Mouse (Mus musculus) hindbrain, embryonic 15.5 days (tissue): Measurements from ENCODE around the gene Jmjd1c. TPM values are rescaled to one million over a fixed set of nuclear protein-coding genes. Genes with fewer than 3 reads are reported as not detected.
A peak's percentile ranks its signal among the peaks of the same experiment; 100 is the strongest.

Experiments used
- ATAC-seq: fragments of 200-750 bp; cut with Nextera tagmentation; 2 replicates; pipeline ENCODE4 v1.8.0; 2017; ENCODE audit warnings: low read depth, moderate number of reproducible peaks, moderate TSS enrichment; ENCODE audit not compliant: low FRiP score
- H3K27ac ChIP-seq: fragments of 300-500 bp; sonication (generic); replicated peaks from 2 replicates; pipeline ENCODE4 v1.5.1; 2015; ENCODE audit warnings: mild to moderate bottlenecking, inconsistent platforms
- H3K27me3 ChIP-seq: fragments of 300-500 bp; sonication (generic); 2 replicates; pipeline ENCODE4 v1.6.1; 2015; ENCODE audit warnings: control low read depth, inconsistent platforms
- H3K36me3 ChIP-seq: fragments of 300-500 bp; sonication (generic); 2 replicates; pipeline ENCODE4 v1.6.1; 2015; ENCODE audit warnings: control low read depth, inconsistent platforms
- H3K4me1 ChIP-seq: fragments of 300-500 bp; sonication (generic); replicated peaks from 2 replicates; pipeline ENCODE4 v1.6.1; 2015; ENCODE audit warnings: control low read depth, inconsistent platforms
- H3K4me2 ChIP-seq: fragments of 300-500 bp; sonication (generic); 2 replicates; pipeline ENCODE4 v1.6.1; 2015; ENCODE audit warnings: moderate library complexity, mild to moderate bottlenecking, inconsistent platforms
- H3K4me3 ChIP-seq: fragments of 300-500 bp; sonication (generic); 2 replicates; pipeline ENCODE4 v1.5.1; 2015; ENCODE audit warnings: mild to moderate bottlenecking, inconsistent platforms
- H3K9ac ChIP-seq: fragments of 300-500 bp; sonication (generic); 2 replicates; pipeline ENCODE4 v1.6.1; 2015; ENCODE audit warnings: inconsistent platforms
- H3K9me3 ChIP-seq: fragments of 300-500 bp; sonication (generic); 2 replicates; pipeline ENCODE4 v1.6.1; 2016; ENCODE audit warnings: control low read depth, inconsistent platforms
- WGBS: fragments of 180-500 bp; shearing (Covaris S2); methylation state at CpG from one replicate; pipeline ENCODE4 v1.1.7; 2015; 5-methylcytosine and 5-hydroxymethylcytosine counted together
- polyA plus RNA-seq: library from polyadenylated mRNA; unstranded; fragments of >200 nt; fragmentation: Nextera tagmentation; extraction: Ambion mirVana; gene quantifications from 2 replicates; pipeline ENCODE4 v1.2.1, GENCODE M21; 2015

The Jmjd1c gene
- polyA plus RNA-seq, 1 experiment from 2014 or later = 51.0 TPM

DNA sequence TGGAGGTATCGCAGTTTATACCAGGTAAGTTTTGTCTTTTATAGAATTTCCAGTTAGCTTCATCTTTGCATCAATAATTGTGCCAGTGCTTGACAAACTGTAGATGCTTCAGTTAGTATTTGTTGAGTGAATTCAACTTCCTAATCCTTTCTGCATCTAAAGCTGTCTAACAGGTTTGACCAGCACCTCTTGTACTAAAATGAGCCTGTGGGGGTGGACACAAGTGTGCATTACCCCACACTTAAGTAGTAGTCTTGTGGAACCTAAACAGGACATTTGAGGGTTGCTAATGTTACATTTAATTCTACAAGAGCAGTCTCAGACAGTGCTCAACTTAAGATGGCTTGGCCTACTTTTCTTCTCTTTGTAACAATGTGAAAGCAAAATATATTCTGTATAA, 78.1 kb downstream of the Jmjd1c start:
- Histone ChIP-seq H3K36me3 (no peaks in the 10 kb centered on the region), H3K27me3 (no peaks in the 10 kb centered on the region), H3K4me1 (no peaks in the 10 kb centered on the region), H3K27ac (no peak overlapping the region), H3K4me2 (no peak overlapping the region), H3K9me3 (no peaks in the 10 kb centered on the region), H3K9ac (no peak overlapping the region), H3K4me3 (no peak overlapping the region)
- no peak for ATAC-seq
- WGBS = 95% methylated on average over 1 of the region's 1 CpGs

DNA sequence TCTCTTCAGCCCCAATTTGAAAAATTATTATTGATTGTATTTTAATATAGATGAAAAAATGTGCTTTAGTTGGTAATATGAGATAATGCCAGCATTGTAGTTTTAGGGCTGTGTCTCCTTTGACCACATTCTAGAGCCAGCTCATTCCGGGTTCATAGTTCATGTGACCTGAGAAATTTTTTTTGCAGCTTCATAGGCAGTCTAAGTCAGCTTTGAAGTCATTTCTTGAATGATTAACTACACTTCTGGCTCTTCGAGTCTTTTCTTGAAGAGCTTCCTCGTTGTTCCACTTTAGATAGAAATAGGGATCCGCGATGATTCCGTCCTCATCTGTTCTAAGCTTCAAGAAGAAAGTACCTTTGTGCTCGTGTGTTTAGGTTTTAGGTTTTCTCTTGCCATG, 80.1 kb downstream of the Jmjd1c start:
- no peaks in the 10 kb centered on the region for H3K27me3 ChIP-seq
- no peaks in the 10 kb centered on the region for H3K9me3 ChIP-seq
- ATAC-seq = no peak
- H3K4me1 ChIP-seq = no peaks in the 10 kb centered on the region
- H3K9ac ChIP-seq = no peak overlapping the region
- H3K36me3 ChIP-seq = no peaks in the 10 kb centered on the region
- no peak overlapping the region for H3K27ac ChIP-seq
- WGBS = 87% methylated on average over 7 of the region's 7 CpGs
- H3K4me2 ChIP-seq = no peak overlapping the region
- H3K4me3 ChIP-seq = no peak overlapping the region

DNA sequence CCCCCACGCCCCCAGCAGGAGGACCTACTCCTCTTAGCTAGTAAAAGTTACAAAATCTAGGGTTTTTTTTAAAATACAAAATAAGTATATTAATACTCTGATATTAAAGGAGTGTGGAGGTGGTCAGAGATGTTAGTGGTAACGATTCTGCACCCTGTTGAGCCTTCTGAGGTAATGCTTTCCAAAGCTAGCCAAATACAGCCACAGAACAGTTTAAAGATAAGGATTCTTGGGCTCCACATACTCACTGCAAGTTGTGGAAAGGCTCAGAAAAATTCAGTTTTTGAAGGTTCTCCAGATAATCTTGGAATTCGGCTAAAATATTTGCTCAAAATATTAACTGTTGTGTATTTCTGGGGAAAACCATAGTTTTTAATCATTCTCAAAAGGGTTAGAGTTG, 81.0 kb downstream of the Jmjd1c start:
- no peak for ATAC-seq
- Histone ChIP-seq H3K9me3 (no peaks in the 10 kb centered on the region), H3K27ac (no peak overlapping the region), H3K4me3 (no peak overlapping the region), H3K27me3 (no peaks in the 10 kb centered on the region), H3K36me3 (no peaks in the 10 kb centered on the region), H3K4me1 (0 out of 2 replicates have a peak, but pooled peaks cover 2% of the 10 kb centered on the region), H3K9ac (no peak overlapping the region), H3K4me2 (no peak overlapping the region)
- 78% methylated on average over 3 of the region's 3 CpGs for WGBS

DNA sequence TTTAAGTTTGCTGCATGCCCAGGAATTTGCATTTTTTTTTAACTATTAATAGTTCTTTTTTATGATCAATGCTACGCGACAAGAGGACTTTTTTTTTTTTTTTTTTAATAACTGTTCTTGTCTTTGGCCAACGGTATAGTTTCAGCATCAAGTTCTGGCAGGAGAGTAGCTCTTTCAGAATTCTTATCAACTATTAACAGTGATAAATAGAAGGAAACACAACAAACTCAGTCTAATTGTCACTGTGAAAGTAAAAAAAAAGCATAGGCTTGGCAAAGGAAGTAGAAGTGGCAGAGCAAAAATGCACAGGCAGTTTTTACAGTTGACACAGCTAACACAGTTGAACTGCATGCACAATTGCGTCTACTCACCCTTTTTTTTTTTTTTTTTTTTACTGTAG, 81.5 kb downstream of the Jmjd1c start:
- H3K4me1 ChIP-seq = 0 out of 2 replicates have a peak, but pooled peaks cover 3% of the 10 kb centered on the region
- 77% methylated on average over 4 of the region's 4 CpGs for WGBS
- no peak overlapping the region for H3K4me2 ChIP-seq
- no peak overlapping the region for H3K4me3 ChIP-seq
- no peak overlapping the region for H3K27ac ChIP-seq
- no peak for ATAC-seq
- H3K27me3 ChIP-seq = no peaks in the 10 kb centered on the region
- no peaks in the 10 kb centered on the region for H3K9me3 ChIP-seq
- H3K9ac ChIP-seq = no peak overlapping the region
- H3K36me3 ChIP-seq = no peaks in the 10 kb centered on the region

DNA sequence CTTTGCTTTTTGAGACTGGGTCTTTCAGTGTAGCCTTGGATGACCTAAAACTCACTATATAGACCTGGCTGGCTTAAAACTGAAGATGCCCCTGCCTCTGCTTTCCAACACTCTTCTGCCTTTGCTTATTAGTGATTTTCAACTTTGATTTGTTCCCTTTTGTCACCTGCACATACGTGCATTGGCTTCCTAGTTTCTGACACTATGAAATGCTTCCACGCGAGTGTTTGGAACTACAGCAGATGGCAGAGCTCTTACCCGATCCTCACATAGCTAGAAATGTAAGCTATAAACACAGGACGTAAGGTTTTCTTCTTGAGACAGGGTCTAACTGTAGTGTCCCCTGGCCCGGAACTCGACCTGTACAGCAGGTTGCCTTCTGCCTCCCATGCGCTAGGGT, 84.1 kb downstream of the Jmjd1c start:
- Histone ChIP-seq H3K36me3 (no peaks in the 10 kb centered on the region), H3K4me1 (peaks cover 15% of the 10 kb centered on the region), H3K9me3 (no peaks in the 10 kb centered on the region), H3K4me2 (no peak overlapping the region), H3K27me3 (no peaks in the 10 kb centered on the region), H3K9ac (no peak overlapping the region), H3K27ac (no peak overlapping the region), H3K4me3 (no peak overlapping the region)
- ATAC-seq = no peak
- 95% methylated on average over 8 of the region's 8 CpGs for whole genome bisulfite sequencing

DNA sequence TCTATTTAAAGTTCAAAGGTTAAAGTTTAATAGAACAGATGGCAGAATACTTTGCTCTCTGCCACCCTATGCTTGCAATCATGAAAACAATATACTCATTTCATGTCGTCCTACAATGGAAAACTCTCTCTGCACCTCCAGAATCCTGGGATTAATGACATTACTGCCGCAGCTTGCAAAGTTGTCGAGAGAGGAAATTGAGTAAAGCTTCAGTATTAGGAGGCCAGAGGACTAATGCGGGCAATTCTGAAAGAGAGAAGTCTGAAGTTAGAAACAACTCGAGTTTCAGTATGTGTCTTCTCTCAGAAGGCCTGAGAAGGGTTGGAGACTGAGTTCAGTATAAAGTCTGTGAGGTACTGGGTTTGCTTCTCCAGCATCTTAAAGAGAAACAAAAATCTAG, 84.9 kb downstream of the Jmjd1c start:
- Histone ChIP-seq H3K27me3 (no peaks in the 10 kb centered on the region), H3K4me2 (no peak overlapping the region), H3K27ac (no peak overlapping the region), H3K9me3 (no peaks in the 10 kb centered on the region), H3K36me3 (no peaks in the 10 kb centered on the region), H3K4me1 (peaks cover 18% of the 10 kb centered on the region), H3K4me3 (no peak overlapping the region), H3K9ac (no peak overlapping the region)
- 71% methylated on average over 5 of the region's 5 CpGs for WGBS
- no peak for ATAC-seq

DNA sequence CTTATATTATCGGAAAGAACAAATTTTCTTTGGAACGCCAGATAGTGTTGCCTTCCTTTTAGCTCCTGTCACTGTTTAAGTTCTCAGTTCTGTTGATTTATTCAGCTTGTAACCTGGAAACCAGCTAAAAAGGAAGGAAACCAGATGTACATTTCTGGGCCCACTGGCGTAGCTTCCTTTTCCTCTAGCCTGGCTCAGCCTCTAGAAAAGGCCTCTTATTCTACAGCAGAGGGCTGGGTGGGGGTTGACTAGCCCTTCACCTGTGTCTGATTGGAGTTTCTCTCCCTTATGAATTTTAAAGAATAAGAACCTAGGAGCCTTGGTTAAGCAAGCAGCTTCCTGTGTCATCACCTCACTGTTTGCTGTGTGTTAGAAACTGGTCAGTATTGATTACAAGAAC, 86.7 kb downstream of the Jmjd1c start:
- Histone ChIP-seq H3K36me3 (no peaks in the 10 kb centered on the region), H3K4me2 (no peak overlapping the region), H3K9ac (no peak overlapping the region), H3K4me3 (no peak overlapping the region), H3K27me3 (no peaks in the 10 kb centered on the region), H3K27ac (peak overlapping the region; percentile 32), H3K4me1 (peaks cover 28% of the 10 kb centered on the region), H3K9me3 (no peaks in the 10 kb centered on the region)
- WGBS = 63% methylated on average over 3 of the region's 3 CpGs
- no peak for ATAC-seq

DNA sequence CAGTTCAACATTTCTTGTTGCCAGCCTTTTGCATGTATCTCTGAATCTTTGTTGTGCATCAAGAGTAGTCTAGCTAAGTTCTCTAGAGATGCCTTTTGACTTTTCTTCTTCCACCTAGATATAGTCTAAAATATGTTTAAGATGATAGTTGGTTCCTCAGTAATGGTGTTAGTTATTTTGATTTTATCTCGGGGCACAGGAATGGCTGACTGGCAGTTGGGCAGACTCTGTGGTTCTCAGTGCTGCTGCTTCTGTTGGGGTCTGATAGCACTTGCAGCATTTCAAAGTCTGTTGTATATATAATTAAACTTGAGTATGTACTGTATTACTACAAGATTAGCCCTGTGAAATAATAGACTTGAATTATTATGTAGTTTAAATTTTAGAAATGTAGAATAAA, 87.2 kb downstream of the Jmjd1c start:
- no peaks in the 10 kb centered on the region for H3K36me3 ChIP-seq
- no peak overlapping the region for H3K9ac ChIP-seq
- no peak overlapping the region for H3K4me3 ChIP-seq
- ATAC-seq = no peak
- peaks cover 31% of the 10 kb centered on the region for H3K4me1 ChIP-seq
- H3K4me2 ChIP-seq = no peak overlapping the region
- peak overlapping the region; percentile 32; the same call in 1 of the 2 replicates for H3K27ac ChIP-seq
- H3K27me3 ChIP-seq = no peaks in the 10 kb centered on the region
- no peaks in the 10 kb centered on the region for H3K9me3 ChIP-seq
- WGBS = 72% methylated on average over 1 of the region's 1 CpGs

DNA sequence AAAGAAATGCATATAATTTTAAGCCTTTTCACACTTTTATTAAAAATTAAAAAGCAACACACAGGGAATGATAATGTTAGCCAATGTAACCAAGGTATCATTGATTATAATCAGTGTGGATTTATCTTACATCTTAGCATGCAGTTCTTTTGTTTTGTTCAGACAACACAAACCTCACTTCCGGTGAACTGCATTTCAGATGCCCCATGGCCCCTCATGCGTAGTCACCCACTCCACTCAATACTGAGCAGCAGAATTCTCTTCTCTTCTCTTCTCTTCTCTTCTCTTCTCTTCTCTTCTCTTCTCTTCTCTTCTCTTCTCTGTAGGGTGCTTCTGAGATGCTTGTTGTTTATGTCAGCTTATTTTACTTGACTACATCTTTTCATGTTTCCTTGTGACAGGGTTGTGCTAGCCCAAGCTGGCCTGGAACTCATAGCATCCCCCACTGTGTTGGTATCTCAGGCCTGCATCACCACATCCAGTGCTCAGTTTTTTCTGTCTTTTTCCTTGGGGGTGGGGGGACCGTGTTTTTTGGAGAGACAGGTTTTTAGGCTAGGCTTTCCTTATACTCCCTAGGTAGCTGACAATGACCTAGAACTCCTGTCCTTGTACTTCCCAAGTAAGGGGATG, 88.6 kb downstream of the Jmjd1c start:
- 43% methylated on average over 3 of the region's 3 CpGs for WGBS
- 0 out of 2 replicates have a peak overlapping the region, but pooled peaks have one; percentile 53 for H3K27ac ChIP-seq
- H3K27me3 ChIP-seq = no peaks in the 10 kb centered on the region
- ATAC-seq = no peak
- H3K4me1 ChIP-seq = peaks cover 38% of the 10 kb centered on the region
- no peaks in the 10 kb centered on the region for H3K9me3 ChIP-seq
- no peaks in the 10 kb centered on the region for H3K36me3 ChIP-seq
- H3K4me2 ChIP-seq = no peak overlapping the region
- H3K9ac ChIP-seq = no peak overlapping the region
- H3K4me3 ChIP-seq = no peak overlapping the region

DNA sequence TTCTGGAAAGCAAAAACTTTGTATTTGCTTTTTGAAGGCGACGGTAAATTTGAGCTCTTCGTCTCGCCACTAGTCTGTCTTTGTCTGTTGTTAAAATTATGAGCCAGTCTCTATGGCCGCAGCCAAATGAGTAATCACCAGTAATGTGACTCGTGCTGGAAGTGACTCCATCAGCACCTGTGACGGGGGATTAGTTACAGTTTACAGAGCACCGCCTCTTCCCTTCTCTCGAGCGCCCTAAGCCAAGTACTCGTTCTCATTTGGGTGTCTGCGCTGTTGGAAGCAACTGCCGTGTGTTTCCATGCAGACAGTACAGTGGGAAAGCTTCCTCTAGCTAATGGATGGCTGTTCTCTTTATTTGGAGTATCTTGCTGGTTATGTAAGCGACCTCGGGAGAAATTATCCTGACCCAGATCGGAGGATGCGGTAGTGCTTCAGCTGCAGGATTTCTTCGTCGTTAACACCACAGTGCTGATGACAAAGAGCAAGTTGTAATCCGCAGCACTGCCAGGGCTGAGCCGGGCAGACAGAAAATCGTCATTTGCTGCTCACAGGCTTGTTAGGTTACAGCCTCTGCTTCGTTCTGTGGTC, 89.7 kb downstream of the Jmjd1c start:
- H3K27ac ChIP-seq = peak overlapping the region; percentile 95
- peak overlapping the region; percentile 65 for H3K4me2 ChIP-seq
- peaks cover 41% of the 10 kb centered on the region for H3K4me1 ChIP-seq
- H3K36me3 ChIP-seq = no peaks in the 10 kb centered on the region
- WGBS = under 1% methylated on average over 23 of the region's 23 CpGs
- peak overlapping the region; percentile 64 for H3K9ac ChIP-seq
- no peaks in the 10 kb centered on the region for H3K9me3 ChIP-seq
- no peaks in the 10 kb centered on the region for H3K27me3 ChIP-seq
- H3K4me3 ChIP-seq = peak overlapping the region; percentile 49
- peak; percentile 91 for ATAC-seq

DNA sequence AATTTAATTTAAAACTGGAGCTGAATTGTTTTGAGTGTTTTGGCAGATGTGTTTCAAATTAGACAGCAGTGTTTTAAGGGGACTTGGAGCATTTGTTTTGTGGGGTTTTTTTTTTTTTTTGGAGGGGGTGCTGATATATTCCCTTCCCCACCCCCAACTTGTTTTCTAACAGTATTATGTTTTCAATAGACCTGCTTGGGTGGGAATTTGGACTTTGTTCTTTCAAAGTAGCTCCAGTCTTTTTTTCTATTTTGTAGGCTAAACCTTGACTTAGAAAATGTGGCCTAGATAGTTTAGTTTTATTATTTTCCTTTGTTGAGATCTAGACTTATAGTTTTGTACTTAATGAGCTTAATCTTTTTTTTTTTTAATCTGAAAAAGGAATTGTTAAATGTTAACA, 90.6 kb downstream of the Jmjd1c start:
- no peak for ATAC-seq
- Histone ChIP-seq H3K27ac (peak overlapping the region; percentile 95), H3K36me3 (no peaks in the 10 kb centered on the region), H3K4me2 (peak overlapping the region; percentile 65), H3K27me3 (no peaks in the 10 kb centered on the region), H3K9ac (peak overlapping the region; percentile 40), H3K4me1 (peaks cover 41% of the 10 kb centered on the region), H3K4me3 (peak overlapping the region; percentile 49), H3K9me3 (no peaks in the 10 kb centered on the region)

DNA sequence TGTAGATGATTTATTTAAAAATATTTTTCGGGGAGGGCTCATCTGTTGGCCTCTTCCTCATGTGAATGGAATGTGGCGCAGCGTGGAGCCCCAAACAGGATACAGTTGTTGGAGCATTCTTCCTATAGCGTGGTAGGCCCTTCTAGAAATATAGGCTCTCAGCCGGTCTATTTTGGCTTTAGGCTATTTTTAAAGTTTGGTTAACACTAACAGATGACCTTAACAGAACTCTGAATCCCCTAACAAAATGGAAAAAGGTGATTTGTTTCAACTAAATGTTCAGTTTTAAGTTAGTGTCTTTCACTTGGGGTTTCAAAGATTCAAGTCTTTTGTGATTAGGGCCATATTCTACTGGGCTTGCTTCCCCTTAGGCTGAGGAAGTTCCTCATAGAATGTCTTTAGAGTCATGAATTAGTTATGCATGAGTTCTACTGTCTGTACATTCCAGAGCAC, 91.1 kb downstream of the Jmjd1c start:
- WGBS = 14% methylated on average over 5 of the region's 5 CpGs
- Histone ChIP-seq H3K36me3 (no peaks in the 10 kb centered on the region), H3K4me1 (peaks cover 39% of the 10 kb centered on the region), H3K27ac (peak overlapping the region; percentile 70), H3K9me3 (no peaks in the 10 kb centered on the region), H3K4me2 (peak overlapping the region; percentile 65), H3K9ac (peak overlapping the region; percentile 40; the same call in 1 of the 2 replicates), H3K4me3 (peak overlapping the region; percentile 49), H3K27me3 (no peaks in the 10 kb centered on the region)
- ATAC-seq = no peak
